Mouse (Mus musculus) embryonic fibroblast, embryonic 13.5 days (primary cell): ENCODE measurements around the gene Arl15.

Experiments
- CTCF ChIP-seq: IDR thresholded peaks from 2 replicates; pipeline ENCODE4 v1.5.1; 2011; ENCODE audit warnings: mild to moderate bottlenecking, control low read depth, low read length, moderate library complexity, borderline replicate concordance; ENCODE audit not compliant: insufficient read depth
- POLR2A ChIP-seq: IDR thresholded peaks from 2 replicates; pipeline ENCODE4 v1.6.1; 2011; ENCODE audit warnings: low read depth, mild to moderate bottlenecking, control low read depth, low read length, moderate library complexity

- no peak for TF ChIP-seq CTCF
- TF ChIP-seq POLR2A: no peak
Measured at GRCm38 (mm10) chr13:113785803-113786202, 8.5 kb upstream of the Arl15 start.
